Mouse (Mus musculus) adrenal gland, adult 8-10 months (tissue): ENCODE results near the gene Gm49366. TPM values are rescaled to one million over a fixed set of nuclear protein-coding genes. Genes with fewer than 3 reads are reported as not detected.
A peak's percentile ranks its signal among the peaks of the same experiment; 100 is the strongest.
"Not testable (repeated sequence)": the region's sequence is repeated elsewhere in the genome, so short reads cannot be mapped to it uniquely, and the experiment has no call there.

Experiments used
- DNase-seq: peaks from one replicate; pipeline ENCODE4 v3.0.0; 2022
- total RNA-seq, 4 experiments: library from RNA; stranded (reverse); gene quantifications; 2 replicates each; pipeline ENCODE4 v1.2.4; 2022

Gm49366 gene
- total RNA-seq, 4 experiments from 2014 or later = 1.2 TPM; not detected in 3

GRCm38 (mm10) chr12:84032854-84033253 is 5.9 kb upstream of the Gm49366 start:
- no peak for DNase-seq

DNA sequence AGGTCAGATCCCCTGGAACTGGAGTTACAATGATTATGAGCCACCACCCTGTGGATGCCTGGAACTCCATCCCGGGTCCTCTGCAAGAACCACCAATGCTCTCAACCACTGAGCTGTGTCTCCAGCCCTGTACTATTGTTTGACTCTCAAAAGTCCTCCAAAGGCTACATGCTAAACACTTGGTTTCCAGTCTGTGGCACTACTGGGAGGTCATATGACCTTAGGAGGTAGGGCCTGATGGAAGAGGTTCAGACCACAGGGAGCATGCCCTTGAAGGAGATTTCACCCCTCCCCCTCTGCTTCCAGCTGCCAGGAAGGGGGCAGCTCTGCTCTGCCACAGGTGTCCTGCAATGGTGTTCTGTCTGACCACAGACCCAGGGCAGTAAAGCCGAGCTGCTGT is 5.4 kb upstream of the Gm49366 start:
- not testable (repeated sequence) for DNase-seq

GRCm38 (mm10) chr12:84034108-84034507 is 4.6 kb upstream of the Gm49366 start:
- no peak for DNase-seq

DNA sequence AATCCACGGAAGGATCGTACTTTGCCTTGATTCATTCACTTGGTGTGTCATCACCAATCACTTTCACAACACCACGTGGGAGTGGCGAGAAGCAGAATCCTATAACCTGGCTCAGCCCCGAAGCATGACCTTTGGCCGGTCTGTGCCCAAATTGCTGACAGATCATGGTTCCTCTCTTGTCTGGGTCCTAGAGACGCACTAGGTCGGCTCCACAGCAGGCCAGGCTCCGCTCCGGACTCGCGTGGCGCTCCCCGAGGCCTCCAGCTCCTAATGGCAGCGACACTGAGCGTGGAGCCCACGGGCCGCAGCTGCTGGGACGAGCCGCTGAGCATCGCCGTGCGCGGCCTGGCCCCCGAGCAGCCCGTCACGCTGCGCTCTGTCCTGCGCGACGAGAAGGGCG is 494 bp upstream of the Gm49366 start, which contains the start of gene Acot4:
Acot4 (plus strand) TSS at position 139 of the 400 bp plus-strand sequence.
- DNase-seq = peak; percentile 24

GRCm38 (mm10) chr12:84042248-84042647 is 3.5 kb downstream of the Gm49366 start:
- no peak for DNase-seq

DNA sequence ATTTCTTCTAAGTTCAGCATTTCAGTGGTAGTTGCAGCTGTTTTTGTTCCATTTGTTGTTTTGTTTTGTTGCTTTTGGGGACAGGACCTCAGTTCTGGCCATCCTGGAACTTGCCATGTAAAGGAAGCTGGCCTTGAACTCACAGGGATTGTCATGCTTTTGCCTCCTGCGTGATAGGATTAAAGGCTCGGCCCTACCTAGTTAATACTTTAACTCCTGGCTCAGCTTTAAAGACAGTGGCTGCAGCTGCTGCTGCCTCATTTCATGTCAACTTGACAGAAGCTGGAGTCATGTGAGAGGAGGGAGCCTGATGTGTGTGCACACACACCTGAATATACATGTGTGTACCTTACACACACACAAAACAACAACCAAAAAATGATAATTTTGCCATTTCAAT is 5.3 kb downstream of the Gm49366 start:
- no peak for DNase-seq

DNA sequence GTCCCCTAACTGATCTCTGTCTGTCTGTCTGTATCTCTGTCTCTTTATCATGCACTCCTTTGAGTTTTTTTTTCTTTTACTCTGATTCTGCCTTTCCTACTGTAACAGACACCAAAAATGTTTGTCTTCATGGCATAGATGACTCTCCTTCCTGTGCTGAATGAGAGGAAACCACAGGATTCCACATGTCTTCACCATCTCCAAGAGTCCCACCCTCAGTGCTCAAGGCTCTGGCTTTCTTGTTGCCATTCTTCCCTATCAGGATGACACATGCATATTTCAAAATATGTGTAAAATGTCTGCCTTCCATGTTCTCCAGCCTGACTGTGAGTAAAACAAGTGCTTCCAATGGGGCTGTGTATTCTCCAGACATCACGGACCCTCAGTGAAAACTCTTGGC is 8.2 kb downstream of the Gm49366 start:
- DNase-seq = no peak

DNA sequence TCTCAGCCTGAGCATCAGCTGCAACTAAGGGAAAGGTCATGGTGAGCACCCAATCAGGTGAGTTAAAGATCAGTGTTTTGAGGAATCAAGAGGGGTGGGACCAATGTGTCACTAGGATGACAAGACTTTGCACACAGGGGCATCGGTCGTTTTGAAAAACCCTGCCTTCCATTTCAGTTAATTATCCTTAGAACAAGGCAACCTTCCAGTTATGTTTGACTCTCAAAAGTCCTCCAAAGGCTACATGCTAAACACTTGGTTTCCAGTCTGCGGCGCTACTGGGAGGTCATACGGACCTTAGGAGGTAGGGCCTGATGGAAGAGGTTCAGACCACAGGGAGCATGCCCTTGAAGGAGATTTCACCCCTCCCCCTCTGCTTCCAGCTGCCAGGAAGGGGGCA is 12.0 kb downstream of the Gm49366 start:
- DNase-seq = not testable (repeated sequence)

DNA sequence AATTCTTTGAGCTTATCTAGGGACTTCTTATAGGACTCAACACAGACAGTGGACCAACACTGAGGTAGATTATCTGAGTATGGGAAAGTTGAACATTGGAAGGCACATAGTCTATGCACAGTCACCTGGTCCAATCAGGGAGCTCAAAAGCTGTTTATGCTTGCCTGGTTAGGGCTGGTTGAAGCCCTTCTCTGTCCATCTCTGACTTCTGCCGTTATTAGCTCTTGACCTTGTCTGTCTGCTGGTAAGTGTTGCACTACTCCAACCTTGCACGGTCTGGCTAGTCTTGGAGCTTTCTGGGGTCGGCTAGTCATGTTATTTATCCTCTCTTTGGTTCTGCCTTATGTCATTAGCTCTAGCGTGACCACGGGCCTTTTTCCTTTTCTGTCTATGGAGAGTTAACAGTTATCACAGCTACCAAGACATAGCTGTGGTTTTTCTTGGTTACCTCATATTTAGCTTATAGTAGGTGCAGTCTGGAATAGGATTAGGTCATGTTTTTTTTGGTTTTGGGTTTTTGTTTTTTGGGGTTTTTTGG is 13.3 kb downstream of the Gm49366 start, which contains the start of gene Acot3:
Acot3 (plus strand) TSS at position 208 of the 538 bp plus-strand sequence.
- DNase-seq = no peak

- DNase-seq = no peak
These were observed 13.9 kb downstream of the Gm49366 start for GRCm38 (mm10) chr12:84052609-84053008.

GRCm38 (mm10) chr12:84053173-84053572 is 14.4 kb downstream of the Gm49366 start:
- no peak for DNase-seq

GRCm38 (mm10) chr12:84053679-84054391 is 15.1 kb downstream of the Gm49366 start:
- DNase-seq = no peak

DNA sequence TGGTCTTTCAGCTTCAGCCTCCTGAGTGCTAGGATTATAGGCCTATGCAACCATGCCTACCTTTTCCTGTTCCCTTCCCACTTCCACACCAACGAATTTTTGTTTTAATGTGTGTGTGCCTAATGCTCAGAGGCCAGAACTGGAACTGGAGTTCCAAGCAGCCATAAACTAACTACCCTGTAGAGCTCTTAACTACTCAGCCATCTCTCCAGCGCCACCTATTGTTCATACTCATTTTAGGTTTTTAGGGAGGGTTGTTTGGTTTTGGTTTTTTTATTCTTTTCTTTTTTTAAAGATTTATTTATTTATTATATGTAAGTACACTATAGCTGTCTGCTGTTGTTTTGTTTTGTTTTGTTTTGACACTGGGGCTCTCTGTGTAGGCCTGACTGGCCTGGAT is 22.2 kb downstream of the Gm49366 start:
- no peak for DNase-seq

- no peak for DNase-seq
These were observed 23.6 kb downstream of the Gm49366 start for GRCm38 (mm10) chr12:84062336-84062735.

DNA sequence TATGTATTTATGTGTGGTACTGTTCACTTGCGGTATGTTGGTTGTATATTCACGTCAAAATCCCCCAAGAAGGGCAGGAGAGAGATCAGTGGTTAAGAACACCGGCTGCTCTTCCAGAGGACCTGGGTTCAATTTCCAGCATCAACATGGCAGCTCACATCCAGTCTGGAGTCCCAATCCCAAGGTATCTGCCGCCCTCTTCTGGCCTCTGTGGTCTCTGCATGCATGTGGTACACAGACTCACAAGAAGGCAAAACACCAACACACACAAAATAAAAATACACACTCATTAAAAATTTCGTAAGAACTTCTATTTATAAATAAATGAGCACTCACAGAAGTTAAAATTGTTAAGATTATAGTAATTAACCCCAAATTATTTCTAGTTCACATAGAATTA is 24.5 kb downstream of the Gm49366 start:
- DNase-seq = no peak

DNA sequence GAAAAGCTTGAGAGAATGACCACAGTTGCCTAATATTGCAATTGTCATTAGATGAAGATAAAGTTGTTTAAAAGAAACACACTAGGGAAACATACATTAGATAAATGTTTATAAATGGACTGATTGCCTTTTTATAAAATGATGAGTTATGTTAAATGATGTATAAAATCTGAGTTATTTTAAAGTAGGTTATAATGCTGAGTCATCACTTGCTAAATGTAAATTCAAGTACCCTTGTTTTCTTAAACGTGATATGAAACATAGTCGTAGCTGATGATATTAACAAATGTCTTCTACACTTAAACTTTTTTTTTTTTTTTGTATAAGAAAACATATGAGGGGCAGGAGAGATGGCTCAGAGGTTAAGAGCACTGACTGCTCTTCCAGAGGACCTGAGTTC is 25.1 kb downstream of the Gm49366 start:
- no peak for DNase-seq

DNA sequence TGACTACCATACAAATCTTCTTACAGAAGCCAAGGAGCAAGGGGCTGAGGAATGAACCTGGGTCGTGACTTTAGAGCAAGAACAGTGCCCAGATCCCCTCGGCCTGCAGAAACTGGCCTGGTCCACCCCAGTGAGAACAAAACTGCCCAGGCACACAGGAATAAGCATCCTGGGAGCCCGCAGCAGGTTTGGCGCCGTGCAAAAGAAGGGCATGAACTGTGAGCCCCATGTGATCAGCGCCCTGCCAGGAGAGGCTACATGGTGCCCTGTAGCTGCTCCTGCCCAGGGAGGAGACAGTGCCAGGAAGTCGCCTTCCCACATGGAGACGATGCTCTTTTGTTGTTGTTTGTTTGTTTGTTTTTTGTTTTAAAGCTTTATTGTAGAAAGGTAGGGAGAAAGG is 25.9 kb downstream of the Gm49366 start:
- no peak for DNase-seq

DNA sequence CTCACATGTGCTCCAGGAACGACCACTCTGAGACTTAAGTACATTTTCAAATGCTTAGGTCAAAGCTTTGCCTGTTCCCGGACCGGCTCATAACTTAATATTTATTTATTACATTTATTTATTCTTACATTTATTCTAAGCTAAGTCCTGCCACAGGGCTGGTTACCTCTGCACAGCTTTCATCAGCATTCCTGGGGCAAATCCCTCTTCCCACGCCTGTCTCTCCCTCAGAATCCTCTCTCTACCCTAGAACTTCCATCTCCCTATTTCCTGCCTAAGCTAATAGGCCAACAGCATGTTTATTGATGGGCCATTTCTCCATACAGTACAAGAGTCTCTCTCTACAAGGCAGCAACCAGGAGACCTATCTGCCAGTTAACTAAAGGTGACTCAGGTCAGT is 29.0 kb downstream of the Gm49366 start:
- DNase-seq = no peak

DNA sequence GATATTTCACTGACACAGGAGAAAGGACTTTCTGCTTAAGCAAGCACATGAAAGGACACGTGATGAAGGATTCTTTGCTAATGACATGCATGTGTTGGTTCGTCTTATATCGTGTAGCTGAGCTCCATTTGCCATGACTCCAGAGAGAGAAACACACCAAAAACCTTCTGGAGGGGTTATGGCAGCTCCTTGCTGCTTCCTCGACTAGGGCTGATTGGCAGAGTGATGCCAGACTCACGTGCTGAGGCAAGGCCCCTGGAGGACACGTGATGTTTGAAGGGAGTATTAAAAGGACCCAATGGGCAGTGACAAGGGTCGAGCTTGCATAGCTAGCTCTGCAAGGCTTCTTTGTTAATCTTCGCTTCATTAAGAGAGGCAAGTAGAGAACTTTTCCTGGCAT is 29.6 kb downstream of the Gm49366 start:
- DNase-seq = no peak

DNA sequence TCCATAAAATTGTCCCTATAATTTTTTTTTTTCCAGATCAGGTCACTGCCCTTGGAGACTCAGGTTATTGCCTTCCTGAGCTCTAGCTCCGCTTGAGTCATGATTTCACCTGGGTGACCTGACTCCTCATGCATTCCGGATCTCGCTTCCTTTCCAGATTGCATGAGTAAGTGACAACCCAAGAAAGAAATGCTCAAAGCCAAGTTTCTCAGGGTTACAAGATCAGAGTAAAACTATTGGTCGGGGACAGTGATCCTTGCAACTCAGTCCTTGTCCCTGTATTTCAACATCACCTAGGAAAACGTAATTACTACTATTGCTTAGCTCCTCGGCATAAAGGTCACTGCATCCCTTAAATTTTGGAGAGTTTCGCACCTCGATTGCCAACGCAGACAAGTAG is 30.3 kb downstream of the Gm49366 start, which contains the start of gene Acot5:
Acot5 (plus strand) TSS at position 340 of the 400 bp plus-strand sequence.
- no peak for DNase-seq

- peak; percentile 25 for DNase-seq
These were observed 30.8 kb downstream of the Gm49366 start for GRCm38 (mm10) chr12:84069582-84069981.

DNA sequence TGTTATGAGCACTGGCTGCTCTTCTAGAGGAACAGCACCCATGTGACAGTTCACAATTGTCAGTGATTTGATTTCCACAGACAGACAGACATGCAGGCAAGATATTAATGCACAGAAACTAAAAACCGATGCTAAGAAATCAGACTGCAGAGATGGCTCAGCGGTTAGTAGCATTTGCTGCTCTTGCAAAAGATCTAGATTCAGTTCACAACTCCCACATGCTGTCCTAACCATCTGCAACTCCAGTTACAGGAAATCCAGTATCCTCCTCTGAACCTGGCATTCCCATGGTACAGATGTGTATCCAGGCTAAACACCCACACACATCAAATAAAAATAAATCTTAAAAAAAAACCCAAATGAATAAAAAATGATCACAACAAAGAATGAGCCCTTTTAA is 33.0 kb downstream of the Gm49366 start:
- no peak for DNase-seq

- DNase-seq = no peak
These were observed 38.7 kb downstream of the Gm49366 start for GRCm38 (mm10) chr12:84077371-84077990.

DNA sequence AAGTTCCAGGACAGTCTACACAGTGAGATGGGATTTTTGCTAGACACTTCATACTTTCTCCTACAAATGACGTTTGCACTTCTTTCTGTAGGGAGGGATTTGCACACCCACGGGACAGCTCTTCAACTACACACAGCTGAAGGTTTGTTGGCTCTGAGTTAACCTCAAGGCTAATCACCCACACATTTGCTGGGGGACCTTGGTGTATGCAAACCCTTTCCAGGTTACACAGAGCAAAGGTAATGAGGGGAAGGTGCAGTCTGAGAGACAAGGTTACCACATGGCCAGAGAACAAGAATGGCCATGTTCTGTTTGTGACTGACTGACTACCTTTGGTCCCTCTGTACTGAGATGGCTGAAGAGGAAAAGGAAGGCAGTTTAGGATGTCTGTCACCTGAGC is 45.1 kb downstream of the Gm49366 start:
- DNase-seq = no peak
